Mouse (Mus musculus): ENCODE data around the gene Acaca. TPM values are rescaled to one million over a fixed set of nuclear protein-coding genes. Genes with fewer than 3 reads are reported as not detected.

Gene Acaca
- polyA plus RNA-seq, 1 experiment from 2014 or later, result 26.4 TPM

GRCm38 (mm10) chr11:84412201-84412934 lies 282.9 kb downstream of the Acaca start:
- no peak for ATAC-seq (ENCODE audit: insufficient number of reproducible peaks, insufficient read depth, low FRiP score, low TSS enrichment)
- WGBS, result 43% methylated on average over 12 of the region's 12 CpGs
- no peak overlapping the region for H3K4me3 ChIP-seq
- H3K4me1 ChIP-seq, result peaks cover 18% of the 10 kb centered on the region
- no peak overlapping the region; the same call in 1 of the 2 replicates for H3K9ac ChIP-seq
- no peak overlapping the region for H3K27ac ChIP-seq
- H3K27me3 ChIP-seq, result no peaks in the 10 kb centered on the region
- H3K9me3 ChIP-seq, result no peaks in the 10 kb centered on the region
- no peak overlapping the region for H3K4me2 ChIP-seq (replicated peaks)
- no peaks in the 10 kb centered on the region for H3K36me3 ChIP-seq

GRCm38 (mm10) chr11:84413111-84413510 lies 283.6 kb downstream of the Acaca start:
- Histone ChIP-seq H3K9ac (no peak overlapping the region; the same call in 1 of the 2 replicates), H3K4me2 (replicated peaks) (no peak overlapping the region), H3K9me3 (no peaks in the 10 kb centered on the region), H3K36me3 (no peaks in the 10 kb centered on the region), H3K4me1 (peaks cover 18% of the 10 kb centered on the region), H3K4me3 (no peak overlapping the region), H3K27me3 (no peaks in the 10 kb centered on the region), H3K27ac (no peak overlapping the region)
- WGBS, result 60% methylated on average over 6 of the region's 6 CpGs
- ATAC-seq (ENCODE audit: insufficient number of reproducible peaks, insufficient read depth, low FRiP score, low TSS enrichment), result no peak

DNA sequence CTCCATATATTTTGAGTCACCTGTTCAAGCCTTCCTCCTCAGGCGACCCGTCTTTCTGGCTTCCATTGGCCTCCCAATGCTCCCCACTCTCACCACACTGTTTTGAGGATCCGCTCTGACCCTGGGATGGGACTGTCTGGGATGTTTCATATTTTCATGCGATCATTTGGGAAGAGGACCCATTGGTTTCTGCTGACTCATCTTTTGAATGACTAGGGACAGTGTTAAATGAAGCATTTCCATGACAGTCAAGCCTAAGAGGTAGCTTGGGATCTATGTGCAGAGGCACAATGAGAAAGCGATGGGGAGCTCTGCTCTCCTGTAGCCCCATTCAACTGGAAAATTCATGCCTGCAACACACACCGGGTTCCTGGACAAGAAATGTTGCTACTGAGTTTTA lies 291.3 kb downstream of the Acaca start:
- WGBS, result 94% methylated on average over 6 of the region's 6 CpGs
- Histone ChIP-seq H3K4me2 (replicated peaks) (no peak overlapping the region), H3K36me3 (no peaks in the 10 kb centered on the region; the same call in 1 of the 2 replicates), H3K27ac (no peak overlapping the region), H3K9me3 (no peaks in the 10 kb centered on the region), H3K4me1 (peaks cover 10% of the 10 kb centered on the region), H3K27me3 (no peaks in the 10 kb centered on the region), H3K4me3 (no peak overlapping the region), H3K9ac (no peak overlapping the region)
- no peak for ATAC-seq (ENCODE audit: insufficient number of reproducible peaks, insufficient read depth, low FRiP score, low TSS enrichment)

DNA sequence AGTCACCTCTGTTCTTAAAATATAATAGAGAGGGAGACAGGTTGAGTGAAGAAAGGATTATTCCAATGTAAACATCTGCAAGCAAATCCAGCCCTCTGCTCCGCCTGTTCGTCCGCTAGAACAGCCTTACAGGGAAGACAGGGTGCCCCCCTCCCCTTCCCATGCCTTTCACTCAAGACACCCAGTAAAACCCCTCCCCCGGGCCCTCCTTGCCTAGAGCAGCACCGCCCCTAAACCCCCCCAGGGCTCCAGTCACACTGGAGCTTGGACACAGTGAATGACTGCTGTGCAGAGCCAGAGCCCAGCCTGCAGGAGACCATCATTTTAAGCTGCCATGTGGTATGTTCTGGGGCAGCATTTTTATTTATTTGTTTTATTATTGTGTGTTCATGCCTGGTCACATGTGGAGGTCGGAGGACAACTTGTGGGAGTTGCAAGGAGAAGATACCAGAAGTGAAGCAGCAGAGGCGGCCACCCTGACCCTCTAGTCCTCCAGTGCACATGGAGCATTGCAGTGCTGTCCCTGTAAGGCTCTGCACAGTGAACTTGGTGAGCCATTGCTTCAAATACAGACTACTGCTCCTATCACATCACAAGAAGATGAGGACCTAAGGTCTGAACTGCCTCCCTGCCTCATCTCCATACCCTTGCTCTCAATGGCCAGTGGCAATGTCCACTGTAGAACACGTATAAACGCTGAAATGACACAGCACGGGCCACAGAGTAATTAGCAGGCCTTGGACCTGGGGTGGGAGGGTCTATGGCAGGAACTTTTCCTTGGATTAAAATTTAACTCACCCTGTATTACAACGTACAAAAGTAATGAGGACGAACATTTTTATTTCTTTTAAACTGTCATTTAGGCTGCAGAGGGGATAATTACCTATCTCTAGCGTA lies 296.5 kb downstream of the Acaca start:
- H3K36me3 ChIP-seq, result no peaks in the 10 kb centered on the region; the same call in 1 of the 2 replicates
- no peaks in the 10 kb centered on the region for H3K27me3 ChIP-seq
- H3K4me1 ChIP-seq, result peaks cover 14% of the 10 kb centered on the region
- H3K9ac ChIP-seq, result no peak overlapping the region
- 60% methylated on average over 13 of the region's 13 CpGs for WGBS
- H3K9me3 ChIP-seq, result no peaks in the 10 kb centered on the region
- no peak overlapping the region for H3K4me3 ChIP-seq
- ATAC-seq (ENCODE audit: insufficient number of reproducible peaks, insufficient read depth, low FRiP score, low TSS enrichment), result no peak
- H3K4me2 ChIP-seq (replicated peaks), result no peak overlapping the region
- H3K27ac ChIP-seq, result no peak overlapping the region

DNA sequence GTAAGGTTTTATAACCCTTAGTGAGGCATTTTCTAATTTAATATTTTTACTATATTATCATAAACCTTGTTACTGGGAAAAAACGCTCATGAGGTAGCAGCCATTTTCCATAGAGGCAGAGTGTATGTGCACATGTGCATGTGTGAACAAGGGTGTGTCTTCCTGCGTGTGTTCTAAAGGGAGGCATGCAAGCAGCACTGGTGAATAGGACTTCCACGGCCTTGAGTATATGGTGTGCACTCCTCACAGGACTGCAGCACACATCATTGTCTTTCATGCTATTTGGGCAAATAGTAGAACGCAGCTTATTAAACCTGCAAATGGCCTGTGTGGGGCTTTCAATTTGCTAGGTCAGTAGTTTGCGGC lies 297.1 kb downstream of the Acaca start:
- H3K27me3 ChIP-seq, result no peaks in the 10 kb centered on the region
- 91% methylated on average over 5 of the region's 5 CpGs for WGBS
- H3K4me3 ChIP-seq, result no peak overlapping the region
- no peaks in the 10 kb centered on the region for H3K36me3 ChIP-seq
- no peak for ATAC-seq (ENCODE audit: insufficient number of reproducible peaks, insufficient read depth, low FRiP score, low TSS enrichment)
- H3K27ac ChIP-seq, result no peak overlapping the region
- H3K4me2 ChIP-seq (replicated peaks), result no peak overlapping the region
- H3K9ac ChIP-seq, result no peak overlapping the region
- H3K9me3 ChIP-seq, result no peaks in the 10 kb centered on the region
- H3K4me1 ChIP-seq, result peaks cover 12% of the 10 kb centered on the region

DNA sequence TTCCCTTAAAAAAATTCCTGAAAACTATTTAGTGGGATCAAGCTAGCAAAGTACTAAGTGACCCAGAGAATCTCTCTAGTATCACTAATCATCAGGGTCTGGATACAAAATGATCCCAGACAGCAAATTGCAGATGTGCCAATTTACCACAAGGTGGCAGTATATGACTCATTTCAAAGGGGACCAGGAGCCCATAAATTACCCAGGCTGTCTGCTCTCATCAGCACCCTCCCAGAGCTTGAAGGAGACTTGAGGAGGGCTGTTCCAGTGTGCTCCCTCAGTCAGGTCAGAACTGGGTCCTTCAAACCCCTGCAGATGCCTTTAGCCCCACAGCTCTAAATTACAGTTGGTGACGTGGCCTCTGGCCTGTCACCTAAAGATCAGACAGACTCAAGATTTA lies 300.1 kb downstream of the Acaca start:
- no peak for ATAC-seq (ENCODE audit: insufficient number of reproducible peaks, insufficient read depth, low FRiP score, low TSS enrichment)
- Histone ChIP-seq H3K9ac (no peak overlapping the region), H3K4me2 (replicated peaks) (no peak overlapping the region), H3K36me3 (no peaks in the 10 kb centered on the region), H3K27me3 (no peaks in the 10 kb centered on the region), H3K4me3 (no peak overlapping the region), H3K4me1 (peaks cover 6% of the 10 kb centered on the region; the same call in 1 of the 2 replicates), H3K9me3 (no peaks in the 10 kb centered on the region), H3K27ac (no peak overlapping the region)
- WGBS, result 61% methylated on average over 1 of the region's 1 CpGs

- H3K4me2 ChIP-seq (replicated peaks), result no peak overlapping the region
- H3K36me3 ChIP-seq, result no peaks in the 10 kb centered on the region
- no peaks in the 10 kb centered on the region for H3K27me3 ChIP-seq
- 84% methylated on average over 4 of the region's 4 CpGs for WGBS
- no peak overlapping the region for H3K9ac ChIP-seq
- H3K4me3 ChIP-seq, result no peak overlapping the region
- ATAC-seq (ENCODE audit: insufficient number of reproducible peaks, insufficient read depth, low FRiP score, low TSS enrichment), result no peak
- H3K27ac ChIP-seq, result no peak overlapping the region
- H3K9me3 ChIP-seq, result no peaks in the 10 kb centered on the region
- peaks cover 6% of the 10 kb centered on the region; the same call in 1 of the 2 replicates for H3K4me1 ChIP-seq
These were observed 300.9 kb downstream of the Acaca start for GRCm38 (mm10) chr11:84430336-84430735.

GRCm38 (mm10) chr11:84434879-84435278 lies 305.4 kb downstream of the Acaca start:
- H3K9ac ChIP-seq, result no peak overlapping the region
- WGBS, result 72% methylated on average over 6 of the region's 6 CpGs
- H3K36me3 ChIP-seq, result no peaks in the 10 kb centered on the region
- H3K4me2 ChIP-seq (replicated peaks), result no peak overlapping the region
- H3K27me3 ChIP-seq, result no peaks in the 10 kb centered on the region
- no peaks in the 10 kb centered on the region for H3K4me1 ChIP-seq
- H3K27ac ChIP-seq, result no peak overlapping the region
- H3K9me3 ChIP-seq, result no peaks in the 10 kb centered on the region
- H3K4me3 ChIP-seq, result no peak overlapping the region
- no peak for ATAC-seq (ENCODE audit: insufficient number of reproducible peaks, insufficient read depth, low FRiP score, low TSS enrichment)

- no peak for ATAC-seq (ENCODE audit: insufficient number of reproducible peaks, insufficient read depth, low FRiP score, low TSS enrichment)
- no peaks in the 10 kb centered on the region for H3K4me1 ChIP-seq
- no peaks in the 10 kb centered on the region for H3K9me3 ChIP-seq
- no peaks in the 10 kb centered on the region for H3K27me3 ChIP-seq
- H3K9ac ChIP-seq, result no peak overlapping the region
- 84% methylated on average over 3 of the region's 3 CpGs for WGBS
- H3K27ac ChIP-seq, result no peak overlapping the region
- H3K4me3 ChIP-seq, result no peak overlapping the region
- H3K4me2 ChIP-seq (replicated peaks), result no peak overlapping the region
- H3K36me3 ChIP-seq, result peaks cover 10% of the 10 kb centered on the region
These were observed 310.9 kb downstream of the Acaca start for GRCm38 (mm10) chr11:84440402-84440801.

DNA sequence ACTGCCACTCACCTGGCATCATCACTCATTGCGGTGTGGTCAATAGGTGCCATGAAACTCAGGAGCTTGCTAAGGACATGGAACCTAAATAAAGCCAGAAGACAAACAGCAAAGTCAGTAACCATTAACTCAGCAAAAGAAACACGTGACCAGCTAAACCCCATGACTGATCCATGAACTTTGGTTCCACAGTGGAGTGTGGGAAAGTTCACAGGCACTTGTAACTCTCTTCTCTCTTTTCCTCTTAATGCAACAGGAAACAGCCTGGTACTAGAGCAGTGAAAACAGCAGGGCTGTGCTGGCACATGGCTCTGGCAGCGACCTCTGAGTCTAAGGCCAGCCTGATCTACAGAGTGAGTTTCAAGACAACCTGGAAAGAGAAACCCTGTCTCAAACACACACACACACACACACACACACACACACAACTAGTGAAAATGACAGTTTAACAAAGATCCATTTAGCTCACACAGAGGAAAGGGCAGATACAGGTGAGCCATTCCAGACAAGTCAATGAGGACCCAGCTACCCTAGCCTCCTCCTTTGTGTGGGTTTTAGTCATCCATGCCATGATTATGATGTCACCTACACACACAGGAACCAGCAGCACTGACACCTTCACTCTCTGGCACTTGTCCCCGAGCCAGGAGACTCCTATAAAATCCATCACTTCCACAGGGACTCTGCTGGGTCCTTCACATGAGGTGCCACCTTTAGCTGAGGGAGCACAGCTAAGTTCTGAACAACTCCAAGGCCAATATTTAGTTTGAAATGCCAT lies 313.3 kb downstream of the Acaca start:
- Histone ChIP-seq H3K27me3 (no peaks in the 10 kb centered on the region), H3K4me1 (no peaks in the 10 kb centered on the region), H3K27ac (no peak overlapping the region), H3K9me3 (no peaks in the 10 kb centered on the region), H3K4me3 (no peak overlapping the region), H3K4me2 (replicated peaks) (no peak overlapping the region), H3K36me3 (peaks cover 10% of the 10 kb centered on the region), H3K9ac (no peak overlapping the region)
- 86% methylated on average over 4 of the region's 4 CpGs for WGBS
- no peak for ATAC-seq (ENCODE audit: insufficient number of reproducible peaks, insufficient read depth, low FRiP score, low TSS enrichment)

Data from embryonic facial prominence, embryonic 12.5 days (tissue).